Mouse (Mus musculus): ENCODE measurements around the gene Lsm8. TPM values are rescaled to one million over a fixed set of nuclear protein-coding genes. Genes with fewer than 3 reads are reported as not detected.
"Not testable (repeated sequence)": the region's sequence is repeated elsewhere in the genome, so short reads cannot be mapped to it uniquely, and the experiment has no call there.

Gene Lsm8
- polyA plus RNA-seq, 1 experiment from 2014 or later: 201 TPM

DNA sequence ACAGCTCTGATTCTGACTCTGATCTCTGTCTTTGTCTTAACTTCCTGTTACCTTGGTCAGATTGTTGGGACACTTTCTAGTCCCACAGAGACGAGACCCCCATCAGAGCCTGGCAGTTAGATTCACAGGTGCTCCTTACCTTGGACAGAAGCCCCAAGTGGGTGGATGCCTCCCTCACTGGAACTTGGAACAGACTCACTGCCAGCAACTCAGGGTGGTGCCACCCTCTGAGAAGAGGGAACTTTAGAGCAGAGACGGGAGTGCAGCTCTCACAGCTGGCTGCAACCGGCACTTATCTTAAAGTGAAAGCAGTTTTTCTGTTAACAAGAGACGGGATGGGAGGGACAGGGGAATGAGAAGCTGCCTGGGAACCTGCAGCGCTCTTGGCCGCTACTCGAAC, 2.8 kb upstream of the Lsm8 start:
- not testable (repeated sequence) for H3K9ac ChIP-seq (ENCODE audit: low read length); H3K27ac ChIP-seq (ENCODE audit: low read length); H3K9me3 ChIP-seq (ENCODE audit: control insufficient read depth, low read length); H3K27me3 ChIP-seq (ENCODE audit: control insufficient read depth, insufficient read depth, low read depth, low read length); ATAC-seq (ENCODE audit: low read depth); H3K4me1 ChIP-seq (replicated peaks; ENCODE audit: control insufficient read depth, insufficient read depth, low read length); H3K4me2 ChIP-seq (ENCODE audit: low read depth, low read length); H3K36me3 ChIP-seq (ENCODE audit: control insufficient read depth, insufficient read depth, low read length)
- 0 out of 2 replicates have a peak overlapping the region, but pooled peaks have one; percentile 20 for H3K4me3 ChIP-seq (ENCODE audit: low read length)
- WGBS: 9% methylated on average over 2 of the region's 7 CpGs

DNA sequence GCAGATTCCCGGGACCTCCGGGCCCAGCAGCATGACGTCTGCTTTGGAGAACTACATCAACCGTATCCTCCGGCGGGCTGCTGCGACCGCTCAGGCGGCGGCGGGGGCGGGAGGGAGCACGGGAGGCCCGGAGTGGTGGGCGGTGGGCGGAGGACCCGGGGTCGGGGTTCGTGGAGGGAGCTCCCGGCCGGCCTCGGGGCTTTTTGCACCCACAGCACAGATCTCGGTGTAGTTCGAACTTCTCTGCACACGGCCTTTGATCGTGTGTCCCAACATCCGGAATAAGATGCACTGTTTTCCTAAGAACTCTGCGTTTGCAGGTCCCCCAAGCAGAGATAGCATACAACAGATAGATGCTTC, 303 bp downstream of the Lsm8 start:
- ATAC-seq (ENCODE audit: low read depth): no peak; the same call in 1 of the 2 replicates
- H3K27me3 ChIP-seq (ENCODE audit: control insufficient read depth, insufficient read depth, low read depth, low read length): no peaks in the 10 kb centered on the region
- H3K4me3 ChIP-seq (ENCODE audit: low read length): peak overlapping the region; percentile 85
- peaks cover 11% of the 10 kb centered on the region; the same call in 1 of the 2 replicates for H3K36me3 ChIP-seq (ENCODE audit: control insufficient read depth, insufficient read depth, low read length)
- H3K4me1 ChIP-seq (replicated peaks; ENCODE audit: control insufficient read depth, insufficient read depth, low read length): peaks cover 7% of the 10 kb centered on the region
- H3K27ac ChIP-seq (ENCODE audit: low read length): peak overlapping the region; percentile 94
- under 1% methylated on average over 28 of the region's 28 CpGs for WGBS
- H3K4me2 ChIP-seq (ENCODE audit: low read depth, low read length): peak overlapping the region; percentile 67
- H3K9ac ChIP-seq (ENCODE audit: low read length): peak overlapping the region; percentile 98
- H3K9me3 ChIP-seq (ENCODE audit: control insufficient read depth, low read length): no peaks in the 10 kb centered on the region

DNA sequence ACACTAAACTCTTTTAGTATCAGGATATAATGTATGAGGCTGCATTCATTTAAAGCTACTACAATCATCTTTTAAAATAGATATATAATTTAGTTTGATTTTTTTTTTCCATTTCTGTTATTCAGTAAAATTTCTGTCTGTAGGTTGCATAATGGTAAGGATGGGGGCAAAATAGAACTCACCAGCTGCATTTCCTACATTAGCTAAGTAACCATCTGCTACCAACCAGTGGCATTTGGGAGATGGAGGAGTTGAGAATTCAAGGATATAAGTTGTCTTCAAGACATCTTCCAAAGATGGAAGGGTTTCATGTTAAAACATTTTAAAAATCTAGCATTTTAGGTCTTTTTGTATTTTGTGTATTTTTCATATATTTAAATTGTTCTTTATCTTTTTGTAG, 6.9 kb downstream of the Lsm8 start:
- no peak for ATAC-seq (ENCODE audit: low read depth)
- peaks cover 27% of the 10 kb centered on the region for H3K36me3 ChIP-seq (ENCODE audit: control insufficient read depth, insufficient read depth, low read length)
- H3K27ac ChIP-seq (ENCODE audit: low read length): no peak overlapping the region
- H3K4me2 ChIP-seq (ENCODE audit: low read depth, low read length): no peak overlapping the region
- no peaks in the 10 kb centered on the region for H3K4me1 ChIP-seq (replicated peaks; ENCODE audit: control insufficient read depth, insufficient read depth, low read length)
- no peak overlapping the region for H3K9ac ChIP-seq (ENCODE audit: low read length)
- H3K9me3 ChIP-seq (ENCODE audit: control insufficient read depth, low read length): no peaks in the 10 kb centered on the region
- H3K27me3 ChIP-seq (ENCODE audit: control insufficient read depth, insufficient read depth, low read depth, low read length): no peaks in the 10 kb centered on the region
- H3K4me3 ChIP-seq (ENCODE audit: low read length): no peak overlapping the region

DNA sequence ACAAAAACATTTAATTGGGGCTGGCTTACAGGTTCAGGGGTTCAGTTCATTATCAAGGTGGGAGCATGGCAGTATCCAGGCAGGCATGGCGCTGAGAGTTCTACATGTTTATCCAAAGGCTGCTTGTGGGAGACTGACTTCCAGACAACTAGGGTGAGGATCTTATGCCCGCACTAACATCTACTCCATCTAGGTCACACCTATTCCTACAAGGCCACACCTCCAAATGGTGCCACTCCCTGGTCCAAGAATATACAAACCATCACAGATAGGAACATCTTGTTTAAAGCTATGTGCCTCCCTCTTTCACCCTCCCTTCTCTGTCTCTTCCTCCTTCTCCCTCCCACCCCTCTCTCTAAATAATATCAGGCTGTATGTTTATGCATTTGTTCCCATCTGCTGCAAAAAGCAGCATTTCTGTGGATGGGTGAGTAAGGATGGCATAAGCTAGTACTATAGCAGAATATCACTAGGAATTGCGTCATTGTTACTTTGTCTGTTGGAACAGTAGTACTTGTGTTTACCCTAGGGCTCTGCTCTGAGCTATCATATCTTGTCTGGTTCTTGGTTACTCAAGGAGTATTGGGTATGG, 8.2 kb downstream of the Lsm8 start:
- Histone ChIP-seq H3K4me2 (ENCODE audit: low read depth, low read length) (no peak overlapping the region), H3K27me3 (ENCODE audit: control insufficient read depth, insufficient read depth, low read depth, low read length) (no peaks in the 10 kb centered on the region), H3K4me3 (ENCODE audit: low read length) (no peak overlapping the region), H3K9me3 (ENCODE audit: control insufficient read depth, low read length) (no peaks in the 10 kb centered on the region; the same call in 1 of the 2 replicates), H3K36me3 (ENCODE audit: control insufficient read depth, insufficient read depth, low read length) (peaks cover 27% of the 10 kb centered on the region), H3K4me1 (replicated peaks; ENCODE audit: control insufficient read depth, insufficient read depth, low read length) (no peaks in the 10 kb centered on the region), H3K9ac (ENCODE audit: low read length) (no peak overlapping the region), H3K27ac (ENCODE audit: low read length) (no peak overlapping the region)
- no peak for ATAC-seq (ENCODE audit: low read depth)
- WGBS: 93% methylated on average over 3 of the region's 3 CpGs

DNA sequence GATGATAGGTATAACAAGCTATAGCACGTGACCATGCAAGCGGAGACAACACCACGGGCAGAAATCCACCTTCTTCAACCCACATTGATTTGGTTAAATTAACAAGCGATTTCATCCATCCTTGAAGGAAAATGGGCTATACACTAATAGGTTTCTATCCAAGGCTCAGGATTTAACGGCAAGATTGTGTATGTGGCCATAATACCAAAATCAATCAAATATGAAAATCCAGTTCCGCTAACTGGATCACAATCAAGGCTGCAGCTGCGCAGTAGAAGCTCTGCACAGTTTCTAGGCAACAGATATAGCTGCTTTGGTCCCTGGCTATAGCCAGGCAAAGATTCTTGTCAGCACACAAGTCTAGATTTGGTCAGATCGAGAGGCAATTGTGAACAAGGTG, 17.6 kb downstream of the Lsm8 start, which contains the start of gene Ankrd7:
Ankrd7 (plus strand) TSS at position 301 of the 400 bp plus-strand sequence.
- H3K4me2 ChIP-seq (ENCODE audit: low read depth, low read length): no peak within 1 kb of the TSS
- 93% methylated on average over 8 of the region's 8 CpGs for WGBS
- H3K27ac ChIP-seq (ENCODE audit: low read length): no peak within 1 kb of the TSS
- H3K9me3 ChIP-seq (ENCODE audit: control insufficient read depth, low read length): no peaks in the 10 kb centered on the region; the same call in 1 of the 2 replicates
- H3K4me1 ChIP-seq (replicated peaks; ENCODE audit: control insufficient read depth, insufficient read depth, low read length): no peaks in the 10 kb centered on the region
- H3K9ac ChIP-seq (ENCODE audit: low read length): no peak within 1 kb of the TSS
- H3K27me3 ChIP-seq (ENCODE audit: control insufficient read depth, insufficient read depth, low read depth, low read length): no peaks in the 10 kb centered on the region
- no peak for ATAC-seq (ENCODE audit: low read depth)
- no peak within 1 kb of the TSS for H3K4me3 ChIP-seq (ENCODE audit: low read length)
- no peaks in the 10 kb centered on the region for H3K36me3 ChIP-seq (ENCODE audit: control insufficient read depth, insufficient read depth, low read length)

DNA sequence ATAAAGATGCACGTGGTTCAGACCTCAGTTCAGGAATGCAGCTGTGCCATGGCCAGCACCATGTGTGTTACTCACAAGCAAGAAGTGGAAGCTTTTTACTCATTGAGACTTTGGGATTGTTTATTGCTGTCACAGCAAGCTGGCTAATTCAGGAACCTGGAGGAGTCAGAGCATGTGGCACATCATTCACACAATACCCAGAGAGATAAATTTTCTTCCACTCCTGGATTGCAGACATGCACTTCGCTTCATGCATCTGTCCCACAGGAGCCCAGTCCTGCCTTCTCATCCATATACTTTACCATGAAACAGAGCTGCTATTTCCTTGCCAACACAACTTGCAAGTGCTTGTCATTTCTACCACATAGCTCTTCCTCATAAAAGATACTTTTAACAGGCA, 40.7 kb downstream of the Lsm8 start:
- Histone ChIP-seq H3K36me3 (ENCODE audit: control insufficient read depth, insufficient read depth, low read length) (no peaks in the 10 kb centered on the region), H3K4me2 (ENCODE audit: low read depth, low read length) (no peak overlapping the region), H3K27ac (ENCODE audit: low read length) (no peak overlapping the region), H3K9ac (ENCODE audit: low read length) (no peak overlapping the region), H3K27me3 (ENCODE audit: control insufficient read depth, insufficient read depth, low read depth, low read length) (no peaks in the 10 kb centered on the region), H3K4me3 (ENCODE audit: low read length) (no peak overlapping the region), H3K4me1 (replicated peaks; ENCODE audit: control insufficient read depth, insufficient read depth, low read length) (no peaks in the 10 kb centered on the region), H3K9me3 (ENCODE audit: control insufficient read depth, low read length) (no peaks in the 10 kb centered on the region)
- ATAC-seq (ENCODE audit: low read depth): no peak
- WGBS: 48% methylated on average over 2 of the region's 2 CpGs

DNA sequence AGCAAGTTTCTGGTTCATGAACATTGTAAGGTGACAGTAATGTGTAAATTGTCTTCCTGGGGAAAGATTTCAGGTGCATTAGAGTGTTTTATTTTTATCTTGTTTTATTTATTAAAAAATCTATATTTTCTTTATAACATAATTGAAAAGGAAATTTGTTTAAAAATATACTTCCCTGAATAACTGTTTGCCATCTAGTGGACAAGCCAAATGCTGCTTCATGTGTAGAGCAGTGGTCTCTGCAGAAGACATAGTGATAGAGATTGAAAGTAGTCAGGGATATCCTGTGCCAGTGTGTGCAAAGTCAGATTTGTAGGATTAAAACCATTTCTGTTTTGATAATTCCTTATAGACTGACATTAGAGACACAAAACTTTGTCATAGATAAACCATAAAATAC, 45.8 kb downstream of the Lsm8 start:
- no peaks in the 10 kb centered on the region for H3K9me3 ChIP-seq (ENCODE audit: control insufficient read depth, low read length)
- H3K27me3 ChIP-seq (ENCODE audit: control insufficient read depth, insufficient read depth, low read depth, low read length): no peaks in the 10 kb centered on the region
- H3K4me3 ChIP-seq (ENCODE audit: low read length): no peak overlapping the region
- no peak overlapping the region for H3K27ac ChIP-seq (ENCODE audit: low read length)
- no peak overlapping the region for H3K4me2 ChIP-seq (ENCODE audit: low read depth, low read length)
- no peaks in the 10 kb centered on the region for H3K4me1 ChIP-seq (replicated peaks; ENCODE audit: control insufficient read depth, insufficient read depth, low read length)
- H3K9ac ChIP-seq (ENCODE audit: low read length): no peak overlapping the region
- ATAC-seq (ENCODE audit: low read depth): no peak
- H3K36me3 ChIP-seq (ENCODE audit: control insufficient read depth, insufficient read depth, low read length): no peaks in the 10 kb centered on the region

Other genes with a start within 250 kb of the Lsm8 start
- gene Ankrd7, start 17.7 kb downstream of the Lsm8 start, polyA plus RNA-seq (2015; fragmentation: Nextera tagmentation; extraction: Ambion mirVana): 0.38 and 0.48 TPM in 2 replicates

Data from lung, embryonic 16.5 days (tissue).